Mouse (Mus musculus): ENCODE results near the gene Hsd17b13.

The Hsd17b13 gene

GRCm38 (mm10) chr5:103926398-103926797 is 50.8 kb downstream of the Hsd17b13 start:
- no peak for DNase-seq (ENCODE audit: extremely low spot score, low read depth, low spot score)

- DNase-seq (ENCODE audit: extremely low spot score, low read depth, low spot score) = no peak
Measured at GRCm38 (mm10) chr5:103923755-103924154, 53.5 kb downstream of the Hsd17b13 start.

- no peak for DNase-seq (ENCODE audit: extremely low spot score, low read depth, low spot score)
Measured at GRCm38 (mm10) chr5:103923101-103923500, 54.1 kb downstream of the Hsd17b13 start.

GRCm38 (mm10) chr5:103922436-103922835 is 54.8 kb downstream of the Hsd17b13 start:
- no peak for DNase-seq (ENCODE audit: extremely low spot score, low read depth, low spot score)

GRCm38 (mm10) chr5:103919497-103919896 is 57.7 kb downstream of the Hsd17b13 start:
- DNase-seq (ENCODE audit: extremely low spot score, low read depth, low spot score) = no peak

GRCm38 (mm10) chr5:103918233-103918632 is 59.0 kb downstream of the Hsd17b13 start:
- no peak for DNase-seq (ENCODE audit: extremely low spot score, low read depth, low spot score)

- DNase-seq (ENCODE audit: extremely low spot score, low read depth, low spot score) = no peak
Measured at GRCm38 (mm10) chr5:103917357-103917895, 59.8 kb downstream of the Hsd17b13 start.

GRCm38 (mm10) chr5:103916595-103917356 is 60.4 kb downstream of the Hsd17b13 start:
- DNase-seq (ENCODE audit: extremely low spot score, low read depth, low spot score) = no peak

GRCm38 (mm10) chr5:103914335-103915226 is 62.6 kb downstream of the Hsd17b13 start:
- DNase-seq (ENCODE audit: extremely low spot score, low read depth, low spot score) = no peak

- DNase-seq (ENCODE audit: extremely low spot score, low read depth, low spot score) = no peak
Measured at GRCm38 (mm10) chr5:103913150-103913549, 64.1 kb downstream of the Hsd17b13 start.

- DNase-seq (ENCODE audit: extremely low spot score, low read depth, low spot score) = no peak
Measured at GRCm38 (mm10) chr5:103911555-103911954, 65.7 kb downstream of the Hsd17b13 start.

- DNase-seq (ENCODE audit: extremely low spot score, low read depth, low spot score) = no peak
Measured at GRCm38 (mm10) chr5:103910748-103911409, 66.3 kb downstream of the Hsd17b13 start, which contains the start of gene Klhl8. Gene Klhl8 (minus strand): TSS chr5:103911259.

GRCm38 (mm10) chr5:103910156-103910555 is 67.1 kb downstream of the Hsd17b13 start:
- DNase-seq (ENCODE audit: extremely low spot score, low read depth, low spot score) = no peak

GRCm38 (mm10) chr5:103909466-103909865 is 67.7 kb downstream of the Hsd17b13 start:
- DNase-seq (ENCODE audit: extremely low spot score, low read depth, low spot score) = no peak

- DNase-seq (ENCODE audit: extremely low spot score, low read depth, low spot score) = no peak
Measured at GRCm38 (mm10) chr5:103908851-103909250, 68.4 kb downstream of the Hsd17b13 start.

GRCm38 (mm10) chr5:103907844-103908243 is 69.4 kb downstream of the Hsd17b13 start:
- DNase-seq (ENCODE audit: extremely low spot score, low read depth, low spot score) = no peak

GRCm38 (mm10) chr5:103906173-103906572 is 71.0 kb downstream of the Hsd17b13 start:
- DNase-seq (ENCODE audit: extremely low spot score, low read depth, low spot score) = no peak

Measured in hindlimb bud, embryonic 11.5 days (tissue).